Mouse (Mus musculus): ENCODE measurements at regions not wholly inside any gene's neighbourhood (a gene's known extent, or its start where the extent isn't known, plus 50 kb on each side); places are given as distances from the start of the nearest gene placed in this dataset.

DNA sequence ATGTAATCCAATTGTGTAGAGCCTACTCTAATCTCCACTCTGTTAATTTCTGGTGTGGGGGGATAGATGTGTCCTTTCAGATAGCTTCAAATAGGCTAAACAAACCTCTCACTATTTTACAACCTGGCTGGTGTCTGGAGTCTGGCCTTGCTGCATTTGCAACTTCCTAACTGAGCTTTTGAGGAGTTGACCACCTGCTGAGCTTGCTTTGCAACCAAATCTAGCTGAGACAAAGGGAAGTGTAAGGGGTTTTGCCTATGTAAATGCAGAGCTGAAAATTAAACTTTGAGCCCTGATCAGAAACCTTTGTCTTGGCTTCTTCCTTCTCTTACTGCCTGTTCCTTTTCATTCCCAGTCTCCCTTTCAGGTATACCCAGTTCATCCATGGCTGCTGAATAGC lies 404.3 kb downstream of the Cetn3 start:
- H3K4me3 ChIP-seq: no peak overlapping the region
- H3K4me2 ChIP-seq: no peak overlapping the region
- H3K27ac ChIP-seq: no peak overlapping the region
- no peak for ATAC-seq (replicated peaks; ENCODE audit: insufficient number of reproducible peaks, insufficient read depth, low FRiP score, low read depth)
- H3K9ac ChIP-seq: no peak overlapping the region
- no peaks in the 10 kb centered on the region for H3K9me3 ChIP-seq (replicated peaks)
- no peaks in the 10 kb centered on the region for H3K36me3 ChIP-seq
- H3K27me3 ChIP-seq: no peaks in the 10 kb centered on the region
- no peaks in the 10 kb centered on the region for H3K4me1 ChIP-seq (replicated peaks)

DNA sequence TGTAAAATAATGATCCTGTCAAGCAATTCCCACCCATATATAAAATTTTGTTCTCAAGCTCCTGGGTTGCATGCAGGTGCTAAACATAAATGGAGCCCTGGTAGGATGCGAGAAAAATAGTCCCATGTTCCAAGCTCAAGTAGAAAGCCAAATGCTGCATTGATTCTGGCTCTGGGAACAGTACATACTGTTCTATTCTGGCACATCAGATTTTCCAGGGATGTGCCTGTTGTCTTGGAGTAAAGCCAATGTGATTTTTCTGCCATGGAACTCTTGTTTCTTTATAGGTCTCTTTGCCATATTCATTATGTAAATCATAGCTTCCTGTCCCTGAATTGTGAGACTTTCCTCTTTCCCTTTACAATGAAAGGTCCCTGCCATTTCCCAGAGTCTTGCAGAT lies 417.9 kb downstream of the Cetn3 start:
- no peak for ATAC-seq (replicated peaks; ENCODE audit: insufficient number of reproducible peaks, insufficient read depth, low FRiP score, low read depth)
- H3K9me3 ChIP-seq (replicated peaks): no peaks in the 10 kb centered on the region
- no peak overlapping the region for H3K27ac ChIP-seq
- H3K36me3 ChIP-seq: no peaks in the 10 kb centered on the region
- 80% methylated on average over 1 of the region's 1 CpGs for WGBS
- no peak overlapping the region for H3K4me2 ChIP-seq
- no peak overlapping the region for H3K9ac ChIP-seq
- no peak overlapping the region for H3K4me3 ChIP-seq
- H3K27me3 ChIP-seq: no peaks in the 10 kb centered on the region
- no peaks in the 10 kb centered on the region for H3K4me1 ChIP-seq (replicated peaks)

DNA sequence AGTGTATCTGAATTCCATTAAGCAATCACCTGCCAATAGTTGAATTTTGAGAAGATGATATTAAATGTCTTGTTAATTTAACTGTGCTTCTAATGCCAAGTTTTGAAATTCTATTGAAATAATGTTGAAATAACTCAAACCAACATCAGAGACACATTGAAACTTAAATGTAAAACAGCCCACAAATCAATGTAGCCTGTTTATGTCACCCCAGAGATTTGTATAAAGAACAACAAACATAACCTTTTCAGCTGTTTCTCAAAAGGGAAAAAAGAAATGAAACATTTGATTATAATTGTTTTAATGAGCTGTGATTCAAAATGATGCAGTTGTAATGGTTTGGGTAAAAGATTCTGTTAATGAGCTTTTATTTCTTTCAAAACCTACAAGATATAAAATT lies 442.6 kb downstream of the Cetn3 start:
- Histone ChIP-seq H3K9ac (no peak overlapping the region), H3K27me3 (no peaks in the 10 kb centered on the region)

DNA sequence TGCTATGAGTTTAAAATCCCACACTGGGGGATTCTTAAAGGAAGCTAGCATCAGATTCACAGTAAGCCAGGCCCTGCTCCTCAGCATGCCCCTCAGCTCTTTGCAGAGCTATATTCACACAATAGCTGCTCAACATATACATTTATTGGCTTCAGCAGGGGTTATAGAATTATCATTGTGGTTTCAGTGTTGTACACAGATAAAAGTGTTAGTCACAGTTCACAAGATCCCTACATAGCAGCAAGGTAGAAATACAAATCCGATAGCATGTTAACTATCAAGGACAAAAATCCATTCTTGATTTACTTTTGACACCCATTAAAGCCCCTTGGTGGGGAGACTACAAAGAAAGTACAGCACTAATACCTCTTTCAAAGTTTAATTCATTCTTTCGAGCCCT lies 451.0 kb downstream of the Cetn3 start:
- Histone ChIP-seq H3K9me3 (replicated peaks) (no peaks in the 10 kb centered on the region), H3K27ac (no peak overlapping the region), H3K4me2 (no peak overlapping the region), H3K27me3 (no peaks in the 10 kb centered on the region), H3K36me3 (no peaks in the 10 kb centered on the region), H3K9ac (no peak overlapping the region), H3K4me3 (no peak overlapping the region), H3K4me1 (replicated peaks) (no peaks in the 10 kb centered on the region)
- WGBS: 77% methylated on average over 2 of the region's 2 CpGs
- no peak for ATAC-seq (replicated peaks; ENCODE audit: insufficient number of reproducible peaks, insufficient read depth, low FRiP score, low read depth)

More for the DNA sequence above, 442.6 kb downstream of the Cetn3 start:
- Histone ChIP-seq H3K4me3 (no peak overlapping the region), H3K4me2 (no peak overlapping the region), H3K36me3 (no peaks in the 10 kb centered on the region), H3K27ac (no peak overlapping the region), H3K4me1 (replicated peaks) (no peaks in the 10 kb centered on the region), H3K9me3 (replicated peaks) (no peaks in the 10 kb centered on the region)
- no peak for ATAC-seq (replicated peaks; ENCODE audit: insufficient number of reproducible peaks, insufficient read depth, low FRiP score, low read depth)

DNA sequence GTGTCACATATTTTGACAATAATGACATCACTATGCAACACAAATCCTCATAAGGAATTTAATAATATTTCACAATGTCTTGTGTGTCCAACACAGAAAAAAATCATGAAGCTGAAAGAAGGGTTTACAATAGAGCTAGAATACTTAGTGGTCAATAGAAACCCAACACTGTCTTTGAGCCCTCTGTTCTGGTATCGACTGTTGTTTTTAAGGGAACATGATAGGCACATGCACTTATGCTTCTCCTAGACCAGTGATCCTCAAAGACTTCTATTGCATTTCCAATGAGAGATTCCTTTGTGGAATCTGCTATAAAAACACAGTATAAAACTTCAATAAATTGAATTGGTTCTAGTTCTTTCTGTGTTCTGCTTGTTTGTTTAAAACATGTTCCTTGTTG lies 463.4 kb downstream of the Cetn3 start:
- no peak overlapping the region for H3K27ac ChIP-seq
- H3K36me3 ChIP-seq: no peaks in the 10 kb centered on the region
- H3K9me3 ChIP-seq (replicated peaks): no peaks in the 10 kb centered on the region
- ATAC-seq (replicated peaks; ENCODE audit: insufficient number of reproducible peaks, insufficient read depth, low FRiP score, low read depth): no peak
- no peak overlapping the region for H3K4me3 ChIP-seq
- no peaks in the 10 kb centered on the region for H3K4me1 ChIP-seq (replicated peaks)
- H3K9ac ChIP-seq: no peak overlapping the region
- no peak overlapping the region for H3K4me2 ChIP-seq
- H3K27me3 ChIP-seq: no peaks in the 10 kb centered on the region
- WGBS: 76% methylated on average over 1 of the region's 1 CpGs

DNA sequence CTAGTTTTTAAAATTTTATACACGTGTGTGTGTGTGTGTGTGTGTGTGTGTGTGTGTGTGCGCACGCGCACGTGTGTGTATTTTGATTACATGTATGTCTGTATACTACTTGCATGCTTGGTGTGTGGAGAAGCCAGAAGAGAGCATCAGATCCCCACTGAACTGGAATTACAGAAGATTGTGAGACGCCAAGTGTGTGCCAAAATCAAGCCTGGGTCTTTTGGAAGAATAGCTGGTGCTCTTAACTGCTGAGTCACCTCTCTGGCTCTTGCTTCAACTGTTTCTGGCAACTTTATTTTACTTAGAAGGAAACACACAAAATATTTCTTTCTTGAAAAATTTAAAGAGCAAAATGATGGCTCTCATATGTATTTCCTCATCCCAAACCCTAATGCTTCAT lies 467.5 kb downstream of the Cetn3 start:
- no peaks in the 10 kb centered on the region for H3K36me3 ChIP-seq
- no peak for ATAC-seq (replicated peaks; ENCODE audit: insufficient number of reproducible peaks, insufficient read depth, low FRiP score, low read depth)
- no peak overlapping the region for H3K9ac ChIP-seq
- no peak overlapping the region for H3K4me2 ChIP-seq
- 85% methylated on average over 6 of the region's 6 CpGs for WGBS
- H3K4me1 ChIP-seq (replicated peaks): no peaks in the 10 kb centered on the region
- no peaks in the 10 kb centered on the region for H3K27me3 ChIP-seq
- H3K4me3 ChIP-seq: no peak overlapping the region
- H3K27ac ChIP-seq: no peak overlapping the region
- H3K9me3 ChIP-seq (replicated peaks): no peaks in the 10 kb centered on the region

DNA sequence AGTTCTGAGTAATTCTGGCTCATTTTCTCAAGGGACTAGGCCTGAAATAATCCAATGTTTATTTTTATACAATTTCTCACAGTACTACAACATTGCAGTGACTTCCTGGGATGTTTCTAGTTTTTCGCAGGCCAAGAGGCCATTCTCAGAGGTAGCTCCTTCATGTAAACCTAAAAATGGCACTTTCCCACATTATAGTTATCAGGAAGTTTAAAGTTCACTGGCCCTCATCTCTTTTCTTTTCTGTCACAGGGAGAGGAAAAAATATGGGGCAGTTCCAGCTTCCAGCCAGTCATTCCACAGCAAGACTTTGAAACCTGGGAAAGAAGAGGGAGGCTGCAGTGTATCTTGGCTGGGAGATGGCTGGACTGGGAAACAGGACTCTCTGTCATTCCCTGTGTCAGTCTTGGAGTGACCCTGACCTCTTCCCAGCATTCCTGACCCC lies 475.6 kb downstream of the Cetn3 start:
- no peaks in the 10 kb centered on the region for H3K9me3 ChIP-seq (replicated peaks)
- H3K9ac ChIP-seq: no peak overlapping the region
- no peak for ATAC-seq (replicated peaks; ENCODE audit: insufficient number of reproducible peaks, insufficient read depth, low FRiP score, low read depth)
- 0 out of 2 replicates have a peak overlapping the region, but pooled peaks have one; percentile 39 for H3K27ac ChIP-seq
- H3K27me3 ChIP-seq: no peaks in the 10 kb centered on the region
- no peak overlapping the region for H3K4me3 ChIP-seq
- WGBS: 39% methylated on average over 1 of the region's 1 CpGs
- H3K36me3 ChIP-seq: no peaks in the 10 kb centered on the region
- H3K4me1 ChIP-seq (replicated peaks): no peaks in the 10 kb centered on the region
- no peak overlapping the region for H3K4me2 ChIP-seq

DNA sequence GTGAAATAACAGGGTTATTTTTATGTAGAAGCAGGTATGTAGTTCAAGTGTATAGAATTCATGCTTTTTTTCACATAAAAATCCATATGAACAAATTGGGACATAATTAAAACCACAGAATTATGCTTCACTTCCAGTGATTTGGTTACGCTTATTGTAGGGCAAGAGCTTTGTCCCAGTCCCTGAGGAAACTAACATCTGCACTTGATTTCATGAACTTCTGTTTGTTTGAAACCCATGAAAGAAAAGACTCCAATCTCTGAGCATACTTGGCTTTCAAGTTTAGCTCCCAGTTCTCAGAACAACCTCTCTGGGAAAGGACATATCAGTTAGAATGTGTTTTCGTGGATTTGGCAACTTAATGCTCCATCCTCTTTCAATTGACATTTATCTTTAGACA lies 481.4 kb downstream of the Cetn3 start:
- H3K4me1 ChIP-seq (replicated peaks): no peaks in the 10 kb centered on the region
- H3K9me3 ChIP-seq (replicated peaks): no peaks in the 10 kb centered on the region
- no peaks in the 10 kb centered on the region for H3K36me3 ChIP-seq
- no peak for ATAC-seq (replicated peaks; ENCODE audit: insufficient number of reproducible peaks, insufficient read depth, low FRiP score, low read depth)
- 68% methylated on average over 2 of the region's 2 CpGs for WGBS
- no peak overlapping the region for H3K4me3 ChIP-seq
- no peaks in the 10 kb centered on the region for H3K27me3 ChIP-seq
- no peak overlapping the region for H3K27ac ChIP-seq
- no peak overlapping the region for H3K9ac ChIP-seq
- no peak overlapping the region for H3K4me2 ChIP-seq

DNA sequence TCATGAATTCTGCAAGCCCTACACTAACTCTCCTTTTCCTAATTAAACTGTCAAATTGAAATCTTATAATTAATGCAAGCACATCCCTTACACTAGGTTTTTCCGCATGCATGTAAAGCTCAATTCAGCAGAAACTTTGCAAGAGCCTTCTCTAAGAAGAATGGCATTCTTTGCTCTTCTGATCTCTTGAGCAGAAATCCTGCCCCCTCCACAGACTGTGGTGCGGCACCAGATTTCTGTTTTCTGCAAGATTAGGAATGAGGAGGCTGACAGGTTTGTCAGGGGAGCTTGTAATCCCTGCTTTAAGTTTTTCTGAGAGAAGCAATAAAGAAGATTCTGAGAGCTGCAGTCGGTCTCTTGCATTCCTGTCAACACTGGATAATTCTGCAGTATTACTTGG lies 482.3 kb downstream of the Cetn3 start:
- no peaks in the 10 kb centered on the region for H3K4me1 ChIP-seq (replicated peaks)
- no peaks in the 10 kb centered on the region for H3K36me3 ChIP-seq
- H3K4me2 ChIP-seq: no peak overlapping the region
- no peaks in the 10 kb centered on the region for H3K27me3 ChIP-seq
- ATAC-seq (replicated peaks; ENCODE audit: insufficient number of reproducible peaks, insufficient read depth, low FRiP score, low read depth): no peak
- no peak overlapping the region for H3K9ac ChIP-seq
- no peaks in the 10 kb centered on the region for H3K9me3 ChIP-seq (replicated peaks)
- 48% methylated on average over 3 of the region's 3 CpGs for WGBS
- H3K27ac ChIP-seq: no peak overlapping the region
- H3K4me3 ChIP-seq: no peak overlapping the region

DNA sequence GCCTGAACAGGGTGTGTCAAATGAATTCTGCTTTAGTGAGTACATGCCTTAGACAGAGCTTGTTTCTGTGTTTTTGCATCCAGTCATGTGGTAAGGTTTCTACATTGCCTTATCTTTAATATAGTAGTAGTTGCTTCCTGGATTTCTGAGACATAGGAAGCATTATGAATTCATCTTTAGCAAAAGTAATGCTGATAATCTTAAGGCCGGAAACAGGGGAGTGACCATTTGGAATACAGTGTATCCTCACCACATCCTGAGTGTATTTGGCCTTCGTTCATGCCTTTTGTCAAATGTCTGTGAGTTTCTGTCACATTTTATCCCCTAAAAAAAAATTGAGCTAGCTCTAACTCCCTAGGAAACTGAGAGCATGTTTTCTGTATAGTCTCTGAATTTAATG lies 482.9 kb downstream of the Cetn3 start:
- Histone ChIP-seq H3K27me3 (no peaks in the 10 kb centered on the region), H3K4me1 (replicated peaks) (no peaks in the 10 kb centered on the region), H3K27ac (no peak overlapping the region), H3K4me3 (no peak overlapping the region), H3K9ac (no peak overlapping the region), H3K4me2 (no peak overlapping the region), H3K36me3 (no peaks in the 10 kb centered on the region), H3K9me3 (replicated peaks) (no peaks in the 10 kb centered on the region)
- no peak for ATAC-seq (replicated peaks; ENCODE audit: insufficient number of reproducible peaks, insufficient read depth, low FRiP score, low read depth)
- WGBS: 61% methylated on average over 2 of the region's 2 CpGs

DNA sequence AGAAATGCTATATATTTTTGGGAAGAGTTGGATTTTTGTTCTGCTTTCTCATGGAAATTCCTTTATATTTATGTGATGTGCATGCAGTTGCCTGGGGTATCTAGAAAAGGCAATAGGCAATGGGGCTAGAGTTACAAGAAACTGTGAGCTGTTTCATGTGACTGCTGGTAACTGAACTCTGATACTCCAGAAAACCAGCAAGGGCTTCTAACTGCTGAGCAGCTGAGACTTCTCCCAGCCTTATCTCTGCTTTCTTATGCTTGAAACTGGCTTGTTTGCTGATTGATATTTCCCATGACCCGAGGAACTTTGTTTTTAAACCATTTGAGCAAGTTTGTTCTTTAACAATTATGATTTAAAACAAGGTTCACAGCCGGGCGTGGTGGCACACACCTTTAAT lies 491.9 kb downstream of the Cetn3 start:
- H3K9ac ChIP-seq: no peak overlapping the region
- ATAC-seq (replicated peaks; ENCODE audit: insufficient number of reproducible peaks, insufficient read depth, low FRiP score, low read depth): no peak
- H3K4me3 ChIP-seq: no peak overlapping the region
- H3K27me3 ChIP-seq: no peaks in the 10 kb centered on the region
- peaks cover 3% of the 10 kb centered on the region; the same call in 1 of the 2 replicates for H3K4me1 ChIP-seq (replicated peaks)
- no peak overlapping the region for H3K4me2 ChIP-seq
- H3K36me3 ChIP-seq: no peaks in the 10 kb centered on the region
- no peaks in the 10 kb centered on the region for H3K9me3 ChIP-seq (replicated peaks)
- no peak overlapping the region for H3K27ac ChIP-seq
- WGBS: 46% methylated on average over 3 of the region's 3 CpGs

DNA sequence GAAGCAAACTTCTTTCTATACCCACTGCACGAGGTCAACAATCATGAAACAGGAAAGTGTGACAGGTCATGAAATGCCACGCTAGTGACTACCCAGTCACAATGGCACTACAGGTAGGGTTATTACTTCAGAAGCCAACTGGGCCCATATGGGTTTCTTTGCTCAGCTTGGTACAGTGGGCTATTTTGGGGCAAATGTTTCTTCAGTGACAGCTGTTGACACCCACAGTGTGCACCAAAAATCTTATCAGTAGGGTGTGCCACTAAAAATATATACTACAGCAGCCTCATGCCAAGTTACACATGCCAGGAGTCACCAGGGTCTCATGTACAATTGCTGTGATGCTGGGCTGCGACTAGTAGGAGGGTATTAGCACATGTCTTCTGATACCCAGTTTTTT lies 493.1 kb downstream of the Cetn3 start:
- no peak overlapping the region for H3K9ac ChIP-seq
- H3K27ac ChIP-seq: no peak overlapping the region
- H3K4me3 ChIP-seq: no peak overlapping the region
- H3K36me3 ChIP-seq: no peaks in the 10 kb centered on the region
- H3K4me1 ChIP-seq (replicated peaks): peaks cover 3% of the 10 kb centered on the region; the same call in 1 of the 2 replicates
- no peaks in the 10 kb centered on the region for H3K27me3 ChIP-seq
- WGBS: 62% methylated on average over 3 of the region's 3 CpGs
- ATAC-seq (replicated peaks; ENCODE audit: insufficient number of reproducible peaks, insufficient read depth, low FRiP score, low read depth): no peak
- no peak overlapping the region for H3K4me2 ChIP-seq
- H3K9me3 ChIP-seq (replicated peaks): no peaks in the 10 kb centered on the region

DNA sequence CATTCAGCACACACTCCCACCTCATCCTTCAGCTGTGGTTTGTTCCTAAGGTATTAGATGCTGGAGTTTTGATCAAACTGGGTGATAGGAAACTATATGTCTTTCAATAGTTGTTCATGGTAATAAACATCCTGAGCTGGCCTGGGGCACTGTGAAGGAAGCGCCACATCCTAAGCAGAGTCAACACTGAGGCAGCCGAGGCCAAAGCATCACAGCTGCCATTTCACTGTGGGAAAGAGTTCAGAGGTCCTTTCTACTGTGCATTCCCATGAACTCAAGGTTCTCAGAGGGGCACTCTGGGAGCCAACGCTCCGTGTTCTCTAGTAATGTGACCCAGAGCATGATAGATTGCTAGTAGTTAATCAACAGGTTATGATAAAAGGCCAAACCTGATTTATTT lies 497.9 kb downstream of the Cetn3 start:
- peaks cover 3% of the 10 kb centered on the region; the same call in 1 of the 2 replicates for H3K4me1 ChIP-seq (replicated peaks)
- no peak overlapping the region for H3K4me2 ChIP-seq
- H3K27ac ChIP-seq: no peak overlapping the region
- no peak overlapping the region for H3K9ac ChIP-seq
- no peak overlapping the region for H3K4me3 ChIP-seq
- H3K27me3 ChIP-seq: no peaks in the 10 kb centered on the region
- ATAC-seq (replicated peaks; ENCODE audit: insufficient number of reproducible peaks, insufficient read depth, low FRiP score, low read depth): no peak
- H3K36me3 ChIP-seq: no peaks in the 10 kb centered on the region
- 67% methylated on average over 4 of the region's 4 CpGs for WGBS
- H3K9me3 ChIP-seq (replicated peaks): no peaks in the 10 kb centered on the region

Measured in heart, embryonic 15.5 days (tissue).